Mouse (Mus musculus): ENCODE data around the gene Imp4. TPM values are rescaled to one million over a fixed set of nuclear protein-coding genes. Genes with fewer than 3 reads are reported as not detected.

Imp4 gene
- polyA plus RNA-seq, 1 experiment from 2014 or later: 113 TPM

GRCm38 (mm10) chr1:34465445-34465844 lies 25.8 kb downstream of the Imp4 start:
- H3K27ac ChIP-seq: no peak overlapping the region
- no peak overlapping the region for H3K4me2 ChIP-seq (replicated peaks)
- H3K4me3 ChIP-seq (replicated peaks): no peak overlapping the region
- H3K27me3 ChIP-seq (replicated peaks): no peaks in the 10 kb centered on the region
- H3K9ac ChIP-seq: no peak overlapping the region
- no peaks in the 10 kb centered on the region for H3K36me3 ChIP-seq
- 76% methylated on average over 6 of the region's 6 CpGs for WGBS
- H3K9me3 ChIP-seq: no peaks in the 10 kb centered on the region
- ATAC-seq: no peak
- no peaks in the 10 kb centered on the region for H3K4me1 ChIP-seq (replicated peaks)

GRCm38 (mm10) chr1:34468051-34468450 lies 28.4 kb downstream of the Imp4 start:
- no peak for ATAC-seq

DNA sequence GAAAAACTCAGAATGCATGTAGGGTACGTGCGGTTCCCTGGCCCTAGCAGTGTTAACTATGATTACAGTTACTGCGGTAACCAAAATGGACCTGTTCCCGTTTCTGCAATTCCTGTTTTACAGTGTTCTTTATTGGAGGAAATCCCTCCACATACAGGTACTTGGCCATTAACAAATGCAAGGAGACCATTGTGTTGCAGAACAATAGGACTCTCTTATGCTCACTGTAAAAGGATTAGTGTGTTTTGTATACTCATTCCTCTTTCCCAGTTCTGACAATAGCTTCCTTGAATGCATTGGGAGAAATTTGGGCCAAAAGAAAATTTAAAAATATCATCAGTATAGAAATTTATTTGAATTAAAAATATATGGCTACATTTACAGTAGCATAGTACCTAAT lies 28.8 kb downstream of the Imp4 start:
- no peak for ATAC-seq
- H3K4me3 ChIP-seq (replicated peaks): no peak overlapping the region
- no peaks in the 10 kb centered on the region for H3K4me1 ChIP-seq (replicated peaks)
- 81% methylated on average over 4 of the region's 4 CpGs for WGBS
- H3K36me3 ChIP-seq: no peaks in the 10 kb centered on the region
- no peak overlapping the region for H3K27ac ChIP-seq
- H3K9ac ChIP-seq: no peak overlapping the region
- H3K27me3 ChIP-seq (replicated peaks): 0 out of 2 replicates have a peak, but pooled peaks cover 6% of the 10 kb centered on the region
- H3K4me2 ChIP-seq (replicated peaks): no peak overlapping the region
- H3K9me3 ChIP-seq: no peaks in the 10 kb centered on the region

More at GRCm38 (mm10) chr1:34468051-34468450, 28.4 kb downstream of the Imp4 start:
- Histone ChIP-seq H3K36me3 (no peaks in the 10 kb centered on the region), H3K4me3 (replicated peaks) (no peak overlapping the region), H3K9me3 (no peaks in the 10 kb centered on the region), H3K9ac (no peak overlapping the region), H3K4me1 (replicated peaks) (no peaks in the 10 kb centered on the region), H3K27ac (no peak overlapping the region), H3K4me2 (replicated peaks) (no peak overlapping the region), H3K27me3 (replicated peaks) (0 out of 2 replicates have a peak, but pooled peaks cover 6% of the 10 kb centered on the region)
- WGBS: 56% methylated on average over 3 of the region's 3 CpGs

DNA sequence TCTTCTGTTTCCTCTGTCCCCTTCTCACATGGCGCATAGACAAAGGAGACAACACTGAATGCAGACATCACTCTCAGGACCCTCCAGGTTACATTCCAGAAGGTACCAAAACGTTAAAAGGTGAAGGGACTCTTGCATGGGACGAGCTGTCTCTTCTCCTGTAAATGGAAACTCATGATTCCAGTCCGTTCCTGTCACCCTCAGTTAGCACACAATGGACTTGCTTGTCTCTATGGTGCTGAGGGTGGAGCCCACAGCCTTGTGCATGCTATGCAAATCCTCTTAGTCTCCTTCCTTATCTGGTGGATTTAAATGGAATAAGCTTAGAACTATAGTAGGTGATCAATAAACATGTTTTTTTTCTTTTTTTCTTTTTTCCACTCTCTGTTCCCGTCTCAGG lies 30.1 kb downstream of the Imp4 start:
- Histone ChIP-seq H3K27me3 (replicated peaks) (0 out of 2 replicates have a peak, but pooled peaks cover 6% of the 10 kb centered on the region), H3K4me1 (replicated peaks) (no peaks in the 10 kb centered on the region), H3K4me3 (replicated peaks) (no peak overlapping the region), H3K36me3 (no peaks in the 10 kb centered on the region), H3K27ac (no peak overlapping the region), H3K9me3 (no peaks in the 10 kb centered on the region), H3K9ac (no peak overlapping the region), H3K4me2 (replicated peaks) (no peak overlapping the region)
- ATAC-seq: no peak
- WGBS: 74% methylated on average over 5 of the region's 5 CpGs

DNA sequence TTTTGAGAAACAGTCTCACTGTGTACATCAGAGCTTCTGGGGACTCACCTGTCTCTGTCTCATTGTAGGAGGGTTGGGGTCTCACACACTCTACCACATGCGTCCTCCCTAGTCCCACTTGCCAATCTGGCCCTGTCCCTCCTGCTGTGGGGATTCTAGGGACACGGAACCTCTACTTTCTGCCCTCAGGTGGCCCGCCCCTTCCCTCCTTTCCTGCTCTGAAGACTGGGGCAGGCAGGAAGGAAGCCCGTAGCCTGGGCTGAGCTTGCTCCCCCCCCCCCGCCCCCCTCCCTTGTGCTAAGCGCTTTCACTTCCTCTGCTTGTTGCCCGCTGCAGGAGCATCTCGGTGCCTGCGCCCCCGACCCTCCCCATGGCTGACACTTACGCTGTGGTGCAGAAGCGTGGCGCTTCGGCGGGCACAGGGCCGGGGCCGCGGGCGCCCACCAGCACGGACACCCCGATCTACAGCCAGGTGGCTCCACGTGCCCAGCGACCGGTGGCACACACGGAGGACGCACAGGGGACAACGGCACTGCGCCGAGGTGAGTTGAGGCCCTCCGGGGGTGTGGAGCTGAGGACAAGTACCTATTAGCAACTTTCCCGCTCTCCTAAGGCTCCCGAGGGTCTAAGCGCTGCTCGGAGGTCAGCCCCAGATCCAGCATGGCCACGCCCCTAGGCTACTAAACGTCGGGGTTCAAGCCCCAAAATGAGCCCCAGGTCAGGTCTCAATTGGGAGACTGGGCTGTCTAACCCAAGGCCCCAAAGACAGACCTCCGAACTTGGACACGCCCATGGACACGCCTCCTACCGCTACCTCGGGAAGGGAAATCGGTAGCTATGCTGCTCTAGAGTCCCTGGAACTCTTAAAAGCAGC lies 33.0 kb downstream of the Imp4 start:
- H3K9me3 ChIP-seq: no peaks in the 10 kb centered on the region
- peak; percentile 77 for ATAC-seq
- WGBS: under 1% methylated on average over 41 of the region's 43 CpGs

DNA sequence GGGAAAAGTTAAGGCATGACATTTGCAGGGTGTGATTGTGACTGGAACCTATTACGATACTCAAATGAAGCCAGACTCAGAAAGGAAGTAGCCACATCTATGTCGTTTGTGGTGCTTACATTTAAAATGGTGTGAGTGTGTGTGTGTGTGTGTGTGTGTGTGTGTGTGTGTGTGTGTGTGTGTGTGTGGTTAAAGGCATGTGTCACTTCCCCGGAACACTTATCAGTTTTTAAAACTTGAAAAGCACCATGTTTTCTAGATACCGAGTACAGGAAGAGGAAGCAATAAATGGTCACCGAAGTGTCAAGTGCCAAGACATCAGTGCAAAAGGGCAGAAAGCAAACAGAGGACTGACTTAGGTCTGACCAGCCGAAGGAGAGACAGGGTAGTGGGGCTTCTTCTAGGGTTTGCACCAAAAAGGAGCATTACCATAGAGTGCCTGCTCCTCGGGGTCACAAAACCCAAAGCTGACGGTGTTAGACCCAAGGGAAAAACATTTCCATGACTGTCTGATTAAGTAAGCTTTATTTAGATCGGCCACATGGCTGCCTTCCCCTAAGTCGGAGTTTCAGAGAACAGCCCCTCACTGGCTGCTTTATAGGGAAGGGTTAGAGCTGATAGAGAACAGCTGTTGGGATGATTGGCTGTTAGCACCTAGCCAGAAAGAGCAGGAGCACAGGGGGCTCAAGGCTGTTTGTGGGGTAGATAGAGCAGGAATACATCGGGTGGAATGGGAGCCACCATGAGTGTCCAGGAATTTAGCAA lies 39.4 kb downstream of the Imp4 start:
- WGBS: 42% methylated on average over 11 of the region's 11 CpGs
- H3K36me3 ChIP-seq: no peaks in the 10 kb centered on the region

More for the DNA sequence above, 33.0 kb downstream of the Imp4 start:
- peak overlapping the region; percentile 99 for H3K4me2 ChIP-seq (replicated peaks)
- H3K36me3 ChIP-seq: no peaks in the 10 kb centered on the region
- H3K4me1 ChIP-seq (replicated peaks): no peaks in the 10 kb centered on the region
- 0 out of 2 replicates have a peak, but pooled peaks cover 6% of the 10 kb centered on the region for H3K27me3 ChIP-seq (replicated peaks)
- peak overlapping the region; percentile 57 for H3K4me3 ChIP-seq (replicated peaks)
- peak overlapping the region; percentile 57 for H3K9ac ChIP-seq
- no peak overlapping the region for H3K27ac ChIP-seq

GRCm38 (mm10) chr1:34480801-34481200 lies 41.1 kb downstream of the Imp4 start:
- Histone ChIP-seq H3K4me2 (replicated peaks) (no peak overlapping the region), H3K4me3 (replicated peaks) (no peak overlapping the region), H3K27ac (no peak overlapping the region), H3K36me3 (no peaks in the 10 kb centered on the region), H3K27me3 (replicated peaks) (0 out of 2 replicates have a peak, but pooled peaks cover 5% of the 10 kb centered on the region), H3K9me3 (no peaks in the 10 kb centered on the region), H3K9ac (no peak overlapping the region), H3K4me1 (replicated peaks) (peaks cover 4% of the 10 kb centered on the region)
- 66% methylated on average over 5 of the region's 5 CpGs for WGBS
- no peak for ATAC-seq

More for the DNA sequence above, 39.4 kb downstream of the Imp4 start:
- H3K4me3 ChIP-seq (replicated peaks): no peak overlapping the region
- H3K27ac ChIP-seq: no peak overlapping the region
- H3K27me3 ChIP-seq (replicated peaks): no peaks in the 10 kb centered on the region
- no peaks in the 10 kb centered on the region for H3K4me1 ChIP-seq (replicated peaks)
- ATAC-seq: no peak
- no peak overlapping the region for H3K9ac ChIP-seq
- no peak overlapping the region for H3K4me2 ChIP-seq (replicated peaks)
- no peaks in the 10 kb centered on the region for H3K9me3 ChIP-seq

DNA sequence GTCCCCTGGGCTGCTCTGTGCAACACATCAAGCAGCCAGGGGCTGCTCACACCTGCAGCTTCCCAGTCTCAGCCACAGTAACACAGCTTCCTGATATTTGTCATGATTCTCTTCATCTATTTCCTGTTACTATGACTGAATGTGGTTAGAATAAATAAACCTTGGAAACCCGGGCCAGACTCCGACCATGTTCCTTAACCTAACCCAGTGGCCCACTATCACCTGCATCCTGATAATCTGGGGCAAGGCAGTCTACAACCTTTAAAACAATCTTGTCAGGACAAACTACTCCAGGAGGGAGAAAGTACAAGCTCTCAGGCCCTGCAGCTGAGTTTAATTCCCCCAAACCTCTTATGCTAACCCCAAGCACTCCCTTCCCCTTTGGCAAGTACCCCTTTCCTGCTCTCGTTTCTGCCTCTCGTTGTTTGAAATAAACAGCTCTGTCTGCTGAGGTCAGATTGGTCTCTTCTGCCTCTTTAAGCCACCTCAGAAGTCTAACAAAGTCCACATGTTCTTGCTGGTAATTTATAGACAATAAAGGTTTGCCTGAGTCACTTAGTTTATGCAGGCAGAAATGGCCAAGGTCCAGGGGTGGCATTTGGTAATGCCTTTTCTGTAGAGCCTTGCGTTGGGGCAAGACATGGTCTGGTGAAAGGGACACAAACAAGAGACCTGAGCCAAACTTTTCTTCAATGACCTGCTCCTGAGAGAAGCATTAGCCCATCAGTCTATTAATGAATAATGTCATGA lies 42.4 kb downstream of the Imp4 start:
- H3K4me2 ChIP-seq (replicated peaks): no peak overlapping the region
- 37% methylated on average over 5 of the region's 5 CpGs for WGBS
- ATAC-seq: peak; percentile 37; the same call in 1 of the 2 replicates
- H3K9me3 ChIP-seq: no peaks in the 10 kb centered on the region
- no peaks in the 10 kb centered on the region for H3K36me3 ChIP-seq
- peaks cover 4% of the 10 kb centered on the region for H3K4me1 ChIP-seq (replicated peaks)
- no peak overlapping the region for H3K4me3 ChIP-seq (replicated peaks)
- 0 out of 2 replicates have a peak, but pooled peaks cover 5% of the 10 kb centered on the region for H3K27me3 ChIP-seq (replicated peaks)
- H3K9ac ChIP-seq: no peak overlapping the region
- no peak overlapping the region for H3K27ac ChIP-seq

DNA sequence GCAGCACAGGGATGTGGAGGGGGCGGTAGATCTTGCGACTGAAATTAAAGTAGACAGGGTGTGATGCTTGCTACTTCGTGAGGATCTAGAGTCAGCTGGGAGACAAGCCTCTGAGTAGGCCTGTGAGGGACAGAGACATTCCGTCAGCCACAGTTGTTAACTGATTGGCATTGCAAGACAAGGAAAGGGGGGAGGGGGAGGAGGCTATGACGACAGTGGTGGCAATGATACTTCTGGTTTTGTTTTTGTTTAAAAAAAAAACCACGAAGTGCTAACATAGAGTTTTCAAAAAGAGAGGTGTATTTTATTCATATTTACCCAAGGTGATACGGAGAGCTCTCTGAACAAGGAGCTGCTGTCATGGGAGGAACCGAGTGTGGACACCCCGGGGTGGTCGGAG lies 44.8 kb downstream of the Imp4 start:
- H3K9ac ChIP-seq: no peak overlapping the region
- no peaks in the 10 kb centered on the region for H3K36me3 ChIP-seq
- H3K9me3 ChIP-seq: no peaks in the 10 kb centered on the region
- 0 out of 2 replicates have a peak, but pooled peaks cover 5% of the 10 kb centered on the region for H3K27me3 ChIP-seq (replicated peaks)
- H3K4me1 ChIP-seq (replicated peaks): peaks cover 4% of the 10 kb centered on the region
- H3K4me2 ChIP-seq (replicated peaks): no peak overlapping the region
- WGBS: 73% methylated on average over 10 of the region's 10 CpGs
- no peak for ATAC-seq
- no peak overlapping the region for H3K27ac ChIP-seq
- no peak overlapping the region for H3K4me3 ChIP-seq (replicated peaks)

DNA sequence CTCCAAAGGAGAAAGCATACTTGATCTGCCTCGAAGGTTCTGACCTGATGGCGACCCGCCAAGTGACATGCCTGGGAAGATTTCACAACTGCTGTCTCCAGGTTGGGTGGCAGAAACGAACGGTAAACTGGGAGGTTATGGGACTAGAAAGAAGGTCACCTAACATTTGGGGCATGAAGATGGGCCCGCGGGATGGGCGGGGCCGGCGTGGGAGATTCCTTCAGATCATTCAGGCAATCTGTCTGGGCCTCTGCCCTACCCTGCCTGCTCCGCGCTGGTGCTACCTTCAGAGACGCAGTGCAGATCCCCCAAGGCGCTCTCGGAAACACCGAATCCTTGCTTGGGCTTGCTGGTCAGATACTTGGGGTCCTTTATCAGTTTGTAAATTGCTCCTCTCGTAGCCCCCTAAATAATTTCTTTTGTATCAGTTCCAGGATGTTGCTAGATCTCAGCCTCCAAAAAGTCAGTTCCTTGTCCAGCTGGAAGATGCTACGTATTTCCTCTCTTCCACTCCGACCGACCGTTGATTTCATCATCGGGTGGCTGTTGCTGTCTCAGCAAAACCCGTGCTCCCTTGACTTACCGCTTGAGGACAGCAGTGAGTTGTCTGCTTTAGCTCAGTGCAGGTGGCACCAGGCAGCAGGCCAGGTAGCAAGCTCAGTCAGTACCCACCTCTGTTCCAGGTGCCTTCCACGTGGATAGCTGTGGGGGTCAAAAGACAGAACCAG lies 46.0 kb downstream of the Imp4 start:
- H3K4me1 ChIP-seq (replicated peaks): peaks cover 4% of the 10 kb centered on the region
- no peaks in the 10 kb centered on the region for H3K9me3 ChIP-seq
- H3K4me2 ChIP-seq (replicated peaks): peak overlapping the region; percentile 54
- 0 out of 2 replicates have a peak, but pooled peaks cover 5% of the 10 kb centered on the region for H3K27me3 ChIP-seq (replicated peaks)
- WGBS: 8% methylated on average over 25 of the region's 25 CpGs
- H3K27ac ChIP-seq: no peak overlapping the region
- no peak overlapping the region for H3K9ac ChIP-seq
- 0 out of 2 replicates have a peak overlapping the region, but pooled peaks have one; percentile 10 for H3K4me3 ChIP-seq (replicated peaks)
- ATAC-seq: peak; percentile 63
- no peaks in the 10 kb centered on the region for H3K36me3 ChIP-seq

- Histone ChIP-seq H3K9ac (no peak overlapping the region), H3K4me3 (replicated peaks) (no peak overlapping the region), H3K36me3 (no peaks in the 10 kb centered on the region), H3K27ac (no peak overlapping the region), H3K27me3 (replicated peaks) (0 out of 2 replicates have a peak, but pooled peaks cover 5% of the 10 kb centered on the region), H3K9me3 (no peaks in the 10 kb centered on the region), H3K4me2 (replicated peaks) (no peak overlapping the region), H3K4me1 (replicated peaks) (peaks cover 4% of the 10 kb centered on the region)
- no peak for ATAC-seq
- WGBS: 91% methylated on average over 3 of the region's 3 CpGs
Measured at GRCm38 (mm10) chr1:34487383-34487782, 47.7 kb downstream of the Imp4 start.
